Mouse (Mus musculus) kidney, postnatal 0 days (tissue): ENCODE measurements around the gene Tsga10ip. TPM values are rescaled to one million over a fixed set of nuclear protein-coding genes. Genes with fewer than 3 reads are reported as not detected.
A peak's percentile ranks its signal among the peaks of the same experiment; 100 is the strongest.
"Not testable (repeated sequence)": the region's sequence is repeated elsewhere in the genome, so short reads cannot be mapped to it uniquely, and the experiment has no call there.

Experiments
- ATAC-seq: fragments of 200-750 bp; cut with Nextera tagmentation; replicated peaks from 2 replicates; pipeline ENCODE4 v1.8.0; 2017; ENCODE audit warnings: low read depth, moderate number of reproducible peaks, moderate TSS enrichment, moderate library complexity; ENCODE audit not compliant: low FRiP score
- DNase-seq: peaks from one replicate; pipeline ENCODE4 v3.0.0-alpha.2; 2016; ENCODE audit warnings: low spot score
- H3K27ac ChIP-seq: fragments of 300-500 bp; sonication (generic); 2 replicates; pipeline ENCODE4 v1.5.1; 2014; ENCODE audit warnings: mild to moderate bottlenecking
- H3K27me3 ChIP-seq: fragments of 300-500 bp; sonication (generic); 2 replicates; pipeline ENCODE4 v1.6.1; 2014; ENCODE audit warnings: low read length, mixed read lengths; ENCODE audit not compliant: insufficient read depth
- H3K36me3 ChIP-seq: fragments of 300-500 bp; sonication (generic); 2 replicates; pipeline ENCODE4 v1.6.1; 2014; ENCODE audit warnings: low read length, mixed read lengths; ENCODE audit not compliant: insufficient read depth
- H3K4me1 ChIP-seq: fragments of 300-500 bp; sonication (generic); replicated peaks from 2 replicates; pipeline ENCODE4 v1.6.1; 2014; ENCODE audit warnings: antibody characterized with exemption, low read length, mixed read lengths; ENCODE audit not compliant: insufficient read depth
- H3K4me2 ChIP-seq: fragments of 300-500 bp; sonication (generic); 2 replicates; pipeline ENCODE4 v1.6.1; 2014; ENCODE audit warnings: mild to moderate bottlenecking, low read length, moderate library complexity, mixed read lengths
- H3K4me3 ChIP-seq: fragments of 300-500 bp; sonication (generic); replicated peaks from 2 replicates; pipeline ENCODE4 v1.5.1; 2014; ENCODE audit warnings: low read depth, low read length
- H3K9ac ChIP-seq: fragments of 300-500 bp; sonication (generic); 2 replicates; pipeline ENCODE4 v1.6.1; 2014; ENCODE audit warnings: low read depth, low read length
- H3K9me3 ChIP-seq: fragments of 300-500 bp; sonication (generic); replicated peaks from 2 replicates; pipeline ENCODE4 v1.6.1; 2016; ENCODE audit warnings: low read length, inconsistent platforms, mixed read lengths
- CTCF ChIP-seq: IDR thresholded peaks from 2 replicates; pipeline ENCODE4 v1.5.1; 2016; ENCODE audit warnings: antibody characterized with exemption, low read depth, mild to moderate bottlenecking, moderate library complexity
- WGBS: fragments of 180-500 bp; shearing (Covaris S2); extraction: QIAGEN DNeasy Blood & Tissue Kit; methylation state at CpG from one replicate; pipeline ENCODE4 v1.1.7; 2014; 5-methylcytosine and 5-hydroxymethylcytosine counted together
- polyA plus RNA-seq: library from polyadenylated mRNA; unstranded; fragments of >200 nt; fragmentation: Nextera tagmentation; extraction: Ambion mirVana; gene quantifications from 2 replicates; pipeline ENCODE4 v1.2.1, GENCODE M21; 2015

Tsga10ip gene
- polyA plus RNA-seq, 1 experiment from 2014 or later: 0.39 TPM

DNA sequence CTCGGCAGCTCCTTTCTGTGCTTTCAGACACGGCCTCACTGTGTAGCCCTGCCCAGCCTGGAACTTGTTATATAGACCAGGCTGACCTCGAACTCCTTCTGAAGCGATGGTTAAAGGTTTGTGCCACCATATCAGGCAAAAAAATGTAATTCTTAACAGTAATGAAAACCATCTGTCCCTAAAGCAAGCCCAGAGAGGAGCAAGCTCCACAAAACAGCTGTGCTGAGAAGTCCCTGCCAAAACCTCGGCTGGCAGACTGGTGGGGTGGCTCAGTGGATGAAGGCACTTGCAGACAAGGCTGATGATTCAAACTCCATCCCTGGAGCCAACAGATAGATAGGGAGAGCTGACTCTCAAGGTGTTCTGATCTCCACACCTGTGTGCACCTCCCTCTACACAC lies 6.7 kb upstream of the Tsga10ip start:
- H3K9ac ChIP-seq: no peak overlapping the region
- peaks cover 4% of the 10 kb centered on the region; the same call in 1 of the 2 replicates for H3K4me1 ChIP-seq
- 0 out of 2 replicates have a peak, but pooled peaks cover 6% of the 10 kb centered on the region for H3K36me3 ChIP-seq
- H3K27ac ChIP-seq: peak overlapping the region; percentile 73
- H3K4me2 ChIP-seq: no peak overlapping the region
- no peak for TF ChIP-seq CTCF
- H3K9me3 ChIP-seq: no peaks in the 10 kb centered on the region
- no peaks in the 10 kb centered on the region for H3K27me3 ChIP-seq
- DNase-seq (no peak), ATAC-seq (no peak)
- WGBS: 73% methylated on average over 5 of the region's 5 CpGs
- no peak overlapping the region for H3K4me3 ChIP-seq

DNA sequence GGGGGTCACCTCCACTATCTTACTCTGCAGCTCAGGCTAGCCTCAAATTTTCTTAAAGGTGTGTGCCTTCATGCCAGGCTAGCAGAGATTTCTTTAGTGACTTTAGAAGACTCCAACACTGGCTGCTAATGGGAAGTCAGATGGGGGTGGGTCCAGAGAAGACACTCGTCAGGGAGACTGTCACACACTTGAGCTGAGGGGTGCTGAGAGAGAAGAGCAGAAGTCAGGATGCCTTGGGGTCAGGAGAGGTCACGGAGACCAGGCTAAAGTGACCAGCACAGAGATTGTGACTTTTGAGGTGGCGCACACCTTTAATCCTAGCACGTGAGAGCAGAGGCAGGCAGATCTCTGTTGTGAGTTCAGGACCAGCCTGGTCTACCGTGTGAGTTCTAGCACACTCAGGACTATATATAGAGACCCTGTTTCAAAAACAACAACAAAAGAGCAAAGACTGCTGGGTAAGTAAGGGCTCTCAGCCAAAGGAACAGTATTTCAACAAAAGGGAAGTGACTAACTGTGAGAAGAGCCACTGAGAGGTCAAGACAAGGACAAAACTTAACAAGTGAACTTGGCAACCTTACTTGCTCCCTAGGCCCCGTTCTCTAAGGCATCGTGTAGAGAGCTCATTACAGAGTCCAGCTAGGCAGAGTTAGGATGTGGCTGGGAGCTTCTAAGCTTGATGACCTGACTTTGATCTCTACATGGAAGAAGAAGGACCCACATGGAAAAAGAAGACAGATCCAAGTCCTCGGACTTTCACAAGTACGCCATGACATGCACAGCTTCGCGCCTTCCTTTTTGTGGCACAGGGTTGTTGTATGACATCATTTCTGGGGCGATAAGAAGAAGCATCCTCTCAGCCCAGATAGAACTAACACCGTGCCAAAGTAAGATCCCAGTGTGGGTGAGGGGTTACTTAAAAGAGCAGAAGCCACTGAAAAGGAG lies 6.0 kb upstream of the Tsga10ip start:
- H3K9me3 ChIP-seq: no peaks in the 10 kb centered on the region
- DNase-seq: peak; percentile 56
- H3K27me3 ChIP-seq: no peaks in the 10 kb centered on the region
- no peak for TF ChIP-seq CTCF
- peak overlapping the region; percentile 98 for H3K27ac ChIP-seq
- H3K4me3 ChIP-seq: no peak overlapping the region
- ATAC-seq: no peak
- peaks cover 4% of the 10 kb centered on the region; the same call in 1 of the 2 replicates for H3K4me1 ChIP-seq
- WGBS: 81% methylated on average over 13 of the region's 13 CpGs
- peak overlapping the region; percentile 61 for H3K4me2 ChIP-seq
- 0 out of 2 replicates have a peak, but pooled peaks cover 6% of the 10 kb centered on the region for H3K36me3 ChIP-seq
- no peak overlapping the region for H3K9ac ChIP-seq

GRCm38 (mm10) chr19:5407133-5407532 lies 4.8 kb upstream of the Tsga10ip start:
- no peaks in the 10 kb centered on the region for H3K9me3 ChIP-seq
- 12% methylated on average over 7 of the region's 7 CpGs for WGBS

DNA sequence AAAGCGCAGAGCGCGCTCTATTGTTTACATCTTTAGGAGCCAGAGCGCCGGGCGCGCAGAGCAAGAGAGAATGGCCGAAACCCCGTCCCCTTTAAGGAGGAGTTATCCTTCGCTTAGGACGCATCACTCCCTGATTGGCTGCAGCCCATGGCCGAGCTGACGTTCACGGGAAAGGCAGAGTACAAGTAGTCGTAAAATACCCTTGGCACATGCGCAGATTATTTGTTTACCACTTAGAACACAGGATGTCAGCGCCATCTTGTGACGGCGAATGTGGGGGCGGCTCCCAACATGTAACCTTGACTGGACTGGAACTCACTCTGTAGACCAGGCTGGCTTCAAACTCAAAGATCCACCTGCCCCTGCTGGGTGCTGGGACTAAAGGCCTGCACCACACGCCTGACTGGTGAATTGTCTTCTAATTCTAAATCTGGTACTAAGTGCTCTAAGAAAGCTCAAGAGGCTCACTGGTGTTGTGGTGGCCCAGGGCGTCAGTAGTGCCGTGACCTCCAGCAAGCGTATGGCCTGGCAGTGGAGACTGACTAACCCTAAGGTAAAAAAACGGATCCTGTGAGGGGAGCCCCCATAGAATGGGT lies 4.3 kb upstream of the Tsga10ip start:
- Histone ChIP-seq H3K27ac (peak overlapping the region; percentile 98), H3K9ac (peak overlapping the region; percentile 77), H3K4me3 (peak overlapping the region; percentile 50), H3K4me2 (peak overlapping the region; percentile 61)
- not testable (repeated sequence) for H3K36me3 ChIP-seq, H3K27me3 ChIP-seq, H3K9me3 ChIP-seq, H3K4me1 ChIP-seq
- 9% methylated on average over 22 of the region's 25 CpGs for WGBS
- ATAC-seq (peak; percentile 78), DNase-seq (peak; percentile 71)
- TF ChIP-seq CTCF: peak; percentile 19

More at GRCm38 (mm10) chr19:5407133-5407532, 4.8 kb upstream of the Tsga10ip start:
- peak overlapping the region; percentile 50 for H3K4me3 ChIP-seq
- H3K27ac ChIP-seq: peak overlapping the region; percentile 98
- H3K36me3 ChIP-seq: 0 out of 2 replicates have a peak, but pooled peaks cover 6% of the 10 kb centered on the region
- peak overlapping the region; percentile 77 for H3K9ac ChIP-seq
- peak; percentile 87 for DNase-seq
- TF ChIP-seq CTCF: peak; percentile 81
- H3K27me3 ChIP-seq: no peaks in the 10 kb centered on the region
- peaks cover 4% of the 10 kb centered on the region; the same call in 1 of the 2 replicates for H3K4me1 ChIP-seq
- ATAC-seq: peak; percentile 58
- peak overlapping the region; percentile 61 for H3K4me2 ChIP-seq

DNA sequence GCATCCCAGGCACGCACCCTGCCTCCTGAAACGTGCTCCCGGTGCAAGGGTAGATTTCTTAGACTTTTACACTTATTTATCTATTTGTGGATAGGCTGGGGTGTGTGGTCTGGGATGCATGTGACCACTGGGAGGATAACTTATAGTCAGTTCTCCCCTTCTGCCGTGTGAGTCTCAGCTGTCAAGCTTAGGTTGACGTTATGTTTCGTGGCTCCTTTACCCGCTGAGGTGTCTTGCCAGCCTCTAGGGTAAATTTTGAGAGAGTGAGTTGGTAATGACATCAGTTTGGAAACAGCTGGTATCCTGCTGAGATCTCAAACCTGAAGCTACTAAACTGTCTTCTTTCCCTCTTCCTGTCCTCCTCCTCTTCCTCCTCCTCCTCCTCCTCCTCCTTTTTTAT lies 3.6 kb upstream of the Tsga10ip start:
- DNase-seq: peak; percentile 43
- peak overlapping the region; percentile 51; the same call in 1 of the 2 replicates for H3K9ac ChIP-seq
- 18% methylated on average over 7 of the region's 7 CpGs for WGBS

DNA sequence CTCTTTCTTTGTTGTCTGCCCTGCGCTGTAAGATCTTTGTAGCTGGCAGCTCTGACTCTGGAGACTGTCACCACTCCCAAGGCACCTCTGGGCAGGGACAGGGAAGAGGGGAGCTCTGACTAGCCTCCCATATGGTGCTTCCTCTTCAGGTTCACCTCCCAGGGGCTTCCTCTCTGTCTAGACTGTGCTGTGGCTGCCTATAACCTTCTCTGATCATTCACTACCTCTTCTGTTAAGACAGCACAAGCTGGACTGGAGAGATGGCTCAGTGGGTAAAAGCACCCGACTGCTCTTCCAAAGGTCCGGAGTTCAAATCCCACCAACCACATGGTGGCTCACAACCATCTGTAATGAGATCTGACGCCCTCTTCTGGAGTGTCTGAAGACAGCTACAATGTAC lies 1.3 kb downstream of the Tsga10ip start:
- WGBS: 70% methylated on average over 4 of the region's 4 CpGs
- H3K27ac ChIP-seq, DNase-seq, H3K9ac ChIP-seq, H3K4me1 ChIP-seq, ATAC-seq, H3K36me3 ChIP-seq, H3K9me3 ChIP-seq, H3K4me3 ChIP-seq, H3K27me3 ChIP-seq, H3K4me2 ChIP-seq: not testable (repeated sequence)

More for the DNA sequence above, 3.6 kb upstream of the Tsga10ip start:
- no peak for TF ChIP-seq CTCF
- ATAC-seq: no peak
- Histone ChIP-seq H3K36me3 (0 out of 2 replicates have a peak, but pooled peaks cover 6% of the 10 kb centered on the region), H3K4me1 (peaks cover 4% of the 10 kb centered on the region; the same call in 1 of the 2 replicates), H3K4me2 (peak overlapping the region; percentile 55), H3K4me3 (peak overlapping the region; percentile 35), H3K9me3 (no peaks in the 10 kb centered on the region), H3K27ac (peak overlapping the region; percentile 85), H3K27me3 (no peaks in the 10 kb centered on the region)
